Mouse (Mus musculus): ENCODE measurements around the gene Runx3. TPM values are rescaled to one million over a fixed set of nuclear protein-coding genes. Genes with fewer than 3 reads are reported as not detected.

The Runx3 gene
- polyA plus RNA-seq, 1 experiment, result 20.8 TPM

- H3K27ac ChIP-seq (ENCODE audit: control insufficient read depth, insufficient read depth, low read depth, low read length, poor library complexity), result no peak overlapping the region
- peaks cover 2% of the 10 kb centered on the region; the same call in 1 of the 2 replicates for H3K4me1 ChIP-seq (ENCODE audit: control insufficient read depth, insufficient read depth, low read length)
- no peak for TF ChIP-seq CTCF (IDR thresholded peaks at IDR 0.05; ENCODE audit: control insufficient read depth, insufficient read depth, low read length)
- TF ChIP-seq POLR2A (IDR thresholded peaks at IDR 0.05; ENCODE audit: borderline replicate concordance, control insufficient read depth, low read depth, low read length), result no peak
- H3K4me3 ChIP-seq (replicated peaks; ENCODE audit: control insufficient read depth, low read depth, low read length), result no peak overlapping the region
- WGBS, result 49% methylated on average over 12 of the region's 12 CpGs
Measured at GRCm38 (mm10) chr4:135226008-135226667, 105.7 kb downstream of the Runx3 start.

Other genes with a start within 250 kb of the Runx3 start
- gene Tmem50a, start 205.6 kb upstream of the Runx3 start, polyA plus RNA-seq (2011; ENCODE audit: insufficient read depth, insufficient read length, low replicate concordance, missing spikeins), result 103 and 127 TPM in 2 replicates
- 590 and 975 TPM in 2 replicates for gene Rsrp1, start 197.1 kb upstream of the Runx3 start, polyA plus RNA-seq (2011; ENCODE audit: insufficient read depth, insufficient read length, low replicate concordance, missing spikeins)
- gene Syf2, start 189.8 kb upstream of the Runx3 start, polyA plus RNA-seq (2011; ENCODE audit: insufficient read depth, insufficient read length, low replicate concordance, missing spikeins), result 113 and 165 TPM in 2 replicates
- gene Clic4, start 152.2 kb downstream of the Runx3 start, polyA plus RNA-seq (2011; ENCODE audit: insufficient read depth, insufficient read length, low replicate concordance, missing spikeins), result 34.8 and 42.2 TPM in 2 replicates
- gene Srrm1, start 232.7 kb downstream of the Runx3 start, polyA plus RNA-seq (2011; ENCODE audit: insufficient read depth, insufficient read length, low replicate concordance, missing spikeins), result 99.5 and 141 TPM in 2 replicates